Mouse (Mus musculus): Measurements from ENCODE around the gene Snx1.

Gene Snx1

DNA sequence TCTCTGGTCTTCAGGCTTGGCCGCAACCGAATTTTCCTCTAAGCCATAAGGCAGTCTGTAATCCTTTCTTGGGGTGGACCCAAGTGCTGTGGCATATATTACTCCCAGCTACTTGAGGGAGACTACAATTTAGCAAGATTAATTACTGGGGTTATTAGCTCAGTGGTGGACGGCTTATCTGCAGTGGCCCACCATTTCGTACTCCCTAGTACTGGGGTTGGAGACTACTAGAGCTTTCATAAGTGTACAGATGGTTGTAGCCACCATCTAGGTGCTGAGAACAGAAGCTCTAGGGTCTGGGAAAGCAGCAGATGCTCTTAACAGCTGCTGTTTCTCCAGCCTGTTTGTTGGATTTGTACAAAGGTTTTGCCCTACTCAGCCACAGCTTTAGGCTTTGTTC, 65.4 kb downstream of the Snx1 start:
- no peaks in the 10 kb centered on the region for H3K27me3 ChIP-seq (ENCODE audit: control insufficient read depth, insufficient read depth, low read length, poor library complexity, severe bottlenecking)
- no peak for DNase-seq (ENCODE audit: low read depth, low spot score)

DNA sequence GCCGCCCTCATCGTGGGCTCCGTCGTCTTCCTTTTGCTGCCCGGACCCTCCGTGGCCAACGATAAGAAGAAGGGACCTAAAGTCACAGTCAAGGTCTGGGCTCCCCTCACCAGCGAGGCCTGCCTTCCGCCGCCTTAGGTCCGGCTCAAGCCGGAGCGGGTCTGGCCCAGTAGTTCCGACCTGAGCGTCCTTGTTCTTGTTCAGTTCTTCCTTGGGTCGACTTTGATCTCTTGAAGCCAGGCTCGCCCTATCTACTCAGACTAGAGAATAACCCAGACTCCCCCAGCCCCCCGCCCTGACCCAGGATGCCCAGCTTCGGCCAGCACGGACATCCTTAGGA, 66.1 kb downstream of the Snx1 start:
- DNase-seq (ENCODE audit: low read depth, low spot score): no peak
- Histone ChIP-seq H3K27me3 (ENCODE audit: control insufficient read depth, insufficient read depth, low read length, poor library complexity, severe bottlenecking) (no peaks in the 10 kb centered on the region), H3K36me3 (ENCODE audit: control insufficient read depth, insufficient read depth, low read length, poor library complexity, severe bottlenecking) (peaks cover 5% of the 10 kb centered on the region)

More for the DNA sequence above, 65.4 kb downstream of the Snx1 start:
- peaks cover 10% of the 10 kb centered on the region for H3K36me3 ChIP-seq (ENCODE audit: control insufficient read depth, insufficient read depth, low read length, poor library complexity, severe bottlenecking)

DNA sequence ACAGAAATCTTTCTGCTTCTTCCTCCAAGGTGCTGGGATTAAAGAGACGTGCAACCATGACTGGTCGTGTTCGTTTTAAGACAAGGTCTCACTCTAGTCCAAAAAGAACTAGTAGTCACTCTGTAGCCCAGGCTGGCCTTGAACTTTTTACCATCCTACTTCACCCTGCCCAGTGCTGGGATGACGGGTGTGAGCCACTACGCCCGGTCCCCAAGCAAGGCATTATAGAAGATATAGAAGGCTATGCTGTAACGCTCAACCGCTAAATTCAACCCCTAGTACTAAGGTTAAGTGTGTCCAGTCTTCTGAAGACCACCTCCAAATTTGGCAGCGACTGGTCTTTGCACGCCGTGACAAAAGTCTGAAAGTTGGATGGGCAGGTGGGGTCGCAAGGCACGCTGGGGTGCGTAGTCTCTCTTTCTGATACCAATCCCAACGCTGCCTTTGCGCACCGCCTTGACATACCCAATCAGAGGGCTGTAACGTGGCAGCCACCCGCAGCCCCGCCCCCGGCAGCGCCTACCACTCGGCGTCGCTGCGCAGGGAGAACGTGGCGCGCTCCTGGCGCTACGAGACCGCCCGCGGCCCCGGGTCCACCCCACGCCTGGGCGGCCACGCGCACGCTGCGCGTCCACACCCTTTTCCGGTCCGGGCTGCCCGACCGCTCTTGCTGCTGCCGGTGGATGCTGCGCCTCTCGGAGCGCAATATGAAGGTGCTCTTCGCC, 66.6 kb downstream of the Snx1 start, which contains the start of gene Ppib:
TSS of gene Ppib (plus strand) at position 640 of the 725 bp plus-strand sequence.
- peaks cover 4% of the 10 kb centered on the region for H3K36me3 ChIP-seq (ENCODE audit: control insufficient read depth, insufficient read depth, low read length, poor library complexity, severe bottlenecking)
- no peaks in the 10 kb centered on the region for H3K27me3 ChIP-seq (ENCODE audit: control insufficient read depth, insufficient read depth, low read length, poor library complexity, severe bottlenecking)
- DNase-seq (ENCODE audit: low read depth, low spot score): peak; percentile 96

DNA sequence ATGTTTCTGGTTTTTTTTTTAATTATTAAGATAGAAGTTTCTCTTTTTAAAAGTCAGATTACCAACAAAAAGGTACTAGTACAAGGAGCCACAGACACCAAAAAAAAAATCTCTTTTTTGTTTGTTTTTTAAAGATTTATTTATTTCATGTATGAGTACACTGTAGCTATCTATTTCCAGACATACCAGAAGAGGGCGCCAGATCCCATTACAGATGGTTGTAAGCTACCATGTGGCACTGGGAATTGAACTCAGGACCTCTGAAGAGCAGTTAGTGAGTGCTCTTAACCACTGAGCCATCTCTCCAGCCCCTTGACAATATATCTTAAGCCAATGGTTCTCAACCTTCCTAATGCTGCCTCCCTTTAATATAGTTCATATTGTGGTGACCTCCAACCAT, 72.8 kb downstream of the Snx1 start:
- no peaks in the 10 kb centered on the region for H3K27me3 ChIP-seq (ENCODE audit: control insufficient read depth, insufficient read depth, low read length, poor library complexity, severe bottlenecking)
- no peak for DNase-seq (ENCODE audit: low read depth, low spot score)
- H3K36me3 ChIP-seq (ENCODE audit: control insufficient read depth, insufficient read depth, low read length, poor library complexity, severe bottlenecking): no peaks in the 10 kb centered on the region

DNA sequence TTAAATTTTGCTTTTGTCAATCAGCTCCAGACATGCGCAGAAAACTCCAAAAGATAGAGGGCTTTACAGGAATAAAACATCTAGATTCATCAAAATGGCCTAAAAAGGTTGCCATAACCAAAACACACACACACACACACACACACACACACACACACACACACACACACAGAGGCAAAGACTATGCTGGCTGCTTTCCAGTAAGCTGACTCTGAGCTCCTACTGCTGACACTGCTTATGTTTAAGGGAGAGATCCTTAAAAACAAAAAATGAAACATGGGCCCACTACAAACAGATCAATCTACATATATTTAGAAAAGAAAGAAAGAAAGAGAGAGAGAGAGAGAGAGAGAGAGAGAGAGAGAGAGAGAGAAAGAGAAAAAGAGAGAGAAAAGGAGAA, 73.7 kb downstream of the Snx1 start:
- no peaks in the 10 kb centered on the region for H3K36me3 ChIP-seq (ENCODE audit: control insufficient read depth, insufficient read depth, low read length, poor library complexity, severe bottlenecking)
- H3K27me3 ChIP-seq (ENCODE audit: control insufficient read depth, insufficient read depth, low read length, poor library complexity, severe bottlenecking): no peaks in the 10 kb centered on the region
- no peak for DNase-seq (ENCODE audit: low read depth, low spot score)

DNA sequence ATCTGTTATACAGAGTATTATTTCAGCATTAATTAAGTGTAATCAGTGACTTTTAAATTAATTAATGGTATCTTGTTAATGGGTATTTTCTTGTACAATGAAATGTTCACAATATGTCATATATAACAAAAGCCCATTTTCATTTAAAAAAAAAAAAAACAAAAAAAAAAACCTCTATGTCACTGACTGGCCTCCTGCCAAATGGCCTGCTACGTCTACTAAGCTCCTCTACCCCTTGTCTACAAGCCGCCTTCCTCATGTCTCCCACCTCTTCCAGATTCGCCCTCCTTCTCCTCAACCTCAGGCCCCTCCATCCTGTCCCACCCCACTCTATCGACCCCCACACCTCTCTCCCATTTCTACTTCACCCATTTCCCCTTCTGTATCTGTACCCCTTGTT, 74.9 kb downstream of the Snx1 start:
- no peaks in the 10 kb centered on the region for H3K27me3 ChIP-seq (ENCODE audit: control insufficient read depth, insufficient read depth, low read length, poor library complexity, severe bottlenecking)
- H3K36me3 ChIP-seq (ENCODE audit: control insufficient read depth, insufficient read depth, low read length, poor library complexity, severe bottlenecking): no peaks in the 10 kb centered on the region
- DNase-seq (ENCODE audit: low read depth, low spot score): no peak

DNA sequence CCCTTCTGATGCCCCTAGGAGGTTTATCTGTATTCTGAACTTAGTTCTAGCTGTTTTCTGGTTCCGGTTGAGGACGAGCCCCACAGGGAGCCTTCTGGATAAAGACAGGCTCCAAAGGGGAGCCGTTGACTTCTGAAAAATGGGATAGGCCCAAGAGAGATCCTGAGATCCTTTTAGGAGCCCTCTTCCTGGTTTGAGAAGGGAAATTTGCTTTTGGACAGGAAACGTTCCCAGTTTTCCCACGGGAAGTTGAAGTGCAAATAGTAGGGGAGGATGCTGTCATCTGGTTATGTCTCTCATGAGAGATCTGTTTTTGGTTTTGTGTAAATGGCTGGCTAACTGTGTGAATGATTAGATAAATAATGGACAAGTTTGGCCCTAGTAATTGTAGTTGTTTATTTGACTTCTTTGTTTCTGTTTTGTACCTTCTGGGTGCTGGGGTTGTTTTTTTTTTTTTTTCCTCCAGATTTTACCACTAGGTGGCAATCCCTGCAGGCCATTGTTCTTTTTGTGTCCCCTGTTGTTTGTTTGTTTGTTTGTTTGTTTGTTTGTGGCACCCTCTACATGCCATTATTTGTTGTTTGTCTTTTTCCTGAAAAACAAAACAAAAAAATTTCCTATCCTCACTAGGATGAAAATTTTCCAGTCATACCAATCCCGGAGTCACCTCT, 76.3 kb downstream of the Snx1 start:
- DNase-seq (ENCODE audit: low read depth, low spot score): no peak
- H3K36me3 ChIP-seq (ENCODE audit: control insufficient read depth, insufficient read depth, low read length, poor library complexity, severe bottlenecking): no peaks in the 10 kb centered on the region

DNA sequence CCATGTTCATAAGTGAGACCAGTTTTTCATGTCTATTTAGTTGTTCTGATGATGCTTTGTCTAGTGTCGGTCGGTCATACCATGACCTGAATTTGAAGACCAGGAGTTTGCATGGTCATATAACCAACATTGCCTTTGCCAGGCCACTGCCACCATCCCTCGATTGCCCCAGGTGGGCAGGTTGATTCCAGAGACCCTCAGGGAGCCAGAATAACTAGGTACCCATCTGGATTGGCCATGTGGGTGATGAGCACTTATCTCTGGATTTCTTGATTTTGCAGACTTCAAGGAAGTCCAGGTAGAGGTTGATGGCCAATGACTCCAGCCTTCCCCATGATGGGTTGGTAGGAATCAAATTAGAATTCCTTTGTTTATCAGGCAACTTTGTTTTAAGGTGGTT, 83.1 kb downstream of the Snx1 start:
- Histone ChIP-seq H3K36me3 (ENCODE audit: control insufficient read depth, insufficient read depth, low read length, poor library complexity, severe bottlenecking) (no peaks in the 10 kb centered on the region), H3K27me3 (ENCODE audit: control insufficient read depth, insufficient read depth, low read length, poor library complexity, severe bottlenecking) (no peaks in the 10 kb centered on the region)
- no peak for DNase-seq (ENCODE audit: low read depth, low spot score)

More for the DNA sequence above, 76.3 kb downstream of the Snx1 start:
- H3K27me3 ChIP-seq (ENCODE audit: control insufficient read depth, insufficient read depth, low read length, poor library complexity, severe bottlenecking): no peaks in the 10 kb centered on the region

DNA sequence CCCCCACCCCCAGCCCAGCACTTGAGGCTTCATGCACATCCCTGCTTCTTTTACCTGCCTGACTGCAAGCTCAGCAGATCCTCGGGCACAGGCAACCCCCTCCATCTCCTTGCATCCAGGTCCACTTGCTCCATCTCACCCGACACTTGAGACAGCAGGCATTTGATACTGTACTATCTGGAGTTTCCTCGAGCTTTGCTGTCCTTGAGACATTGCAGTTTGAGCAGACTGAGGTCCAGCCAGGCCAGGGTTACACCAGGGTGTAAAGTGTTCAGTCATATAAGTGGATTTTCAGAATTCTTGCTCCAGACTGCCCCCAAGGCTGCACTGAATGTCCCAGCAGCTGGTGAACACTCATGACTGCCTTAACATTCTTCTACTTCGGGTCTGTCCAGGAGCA, 84.1 kb downstream of the Snx1 start:
- no peak for DNase-seq (ENCODE audit: low read depth, low spot score)
- no peaks in the 10 kb centered on the region for H3K27me3 ChIP-seq (ENCODE audit: control insufficient read depth, insufficient read depth, low read length, poor library complexity, severe bottlenecking)
- H3K36me3 ChIP-seq (ENCODE audit: control insufficient read depth, insufficient read depth, low read length, poor library complexity, severe bottlenecking): no peaks in the 10 kb centered on the region

DNA sequence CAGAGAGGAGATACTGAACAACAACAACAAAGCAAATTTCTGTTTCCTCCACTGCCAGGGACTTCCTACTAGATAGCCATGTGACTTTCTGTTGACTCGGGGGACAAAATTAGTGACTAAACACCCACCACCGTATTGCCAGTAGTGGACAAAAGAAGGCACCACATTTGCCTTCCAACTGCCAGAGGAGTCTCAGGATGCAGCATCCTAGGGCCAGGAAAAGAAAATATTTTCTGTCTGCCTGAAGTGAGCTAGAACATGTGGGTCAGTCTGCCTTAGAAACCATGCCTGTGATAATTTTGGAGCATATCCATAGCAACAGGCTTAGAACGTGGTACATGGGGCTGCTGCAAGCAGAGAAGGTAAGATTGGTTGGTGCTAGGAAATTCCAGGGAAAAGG, 85.6 kb downstream of the Snx1 start:
- H3K36me3 ChIP-seq (ENCODE audit: control insufficient read depth, insufficient read depth, low read length, poor library complexity, severe bottlenecking): 0 out of 2 replicates have a peak, but pooled peaks cover 2% of the 10 kb centered on the region
- no peak for DNase-seq (ENCODE audit: low read depth, low spot score)
- no peaks in the 10 kb centered on the region for H3K27me3 ChIP-seq (ENCODE audit: control insufficient read depth, insufficient read depth, low read length, poor library complexity, severe bottlenecking)

DNA sequence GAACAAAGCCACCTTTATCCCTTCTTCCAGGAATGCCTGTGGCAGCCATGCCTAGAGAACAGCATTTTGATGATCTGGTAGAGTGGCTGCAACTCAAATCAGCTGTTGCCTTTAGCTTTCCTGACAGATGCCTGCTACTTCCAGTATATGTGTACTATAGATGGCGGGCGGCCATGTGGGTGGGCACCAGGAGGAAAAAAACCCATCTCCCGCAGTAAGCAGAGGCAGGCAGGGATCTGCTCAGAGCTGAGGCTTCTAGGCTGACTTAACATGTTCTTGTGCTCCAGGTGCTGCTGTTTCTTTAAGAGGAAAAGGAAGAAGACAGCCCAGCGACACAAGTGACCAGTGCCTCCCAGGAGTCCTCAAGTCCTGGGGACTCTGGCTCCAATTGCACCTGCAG, 87.1 kb downstream of the Snx1 start:
- Histone ChIP-seq H3K27me3 (ENCODE audit: control insufficient read depth, insufficient read depth, low read length, poor library complexity, severe bottlenecking) (no peaks in the 10 kb centered on the region), H3K36me3 (ENCODE audit: control insufficient read depth, insufficient read depth, low read length, poor library complexity, severe bottlenecking) (0 out of 2 replicates have a peak, but pooled peaks cover 2% of the 10 kb centered on the region)
- no peak for DNase-seq (ENCODE audit: low read depth, low spot score)

DNA sequence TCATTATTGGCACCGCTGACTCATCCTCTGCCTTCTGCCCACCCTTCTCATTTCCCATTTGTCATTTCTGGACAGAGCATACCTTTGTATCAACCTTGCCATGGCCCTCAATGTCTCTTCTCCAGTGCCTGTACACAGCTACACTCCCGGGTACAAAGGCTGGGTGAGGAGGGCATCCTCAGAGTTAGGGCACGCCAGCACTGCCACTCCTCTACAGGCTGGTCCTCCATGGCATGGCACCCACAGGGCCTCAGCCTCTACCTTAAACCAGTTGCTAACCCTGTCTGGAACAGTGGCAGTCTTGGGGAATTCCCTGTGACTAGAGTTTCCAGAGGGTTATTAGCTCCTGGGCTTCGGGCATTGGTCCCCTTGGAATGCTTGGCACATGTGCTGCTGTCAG, 87.8 kb downstream of the Snx1 start:
- Histone ChIP-seq H3K36me3 (ENCODE audit: control insufficient read depth, insufficient read depth, low read length, poor library complexity, severe bottlenecking) (0 out of 2 replicates have a peak, but pooled peaks cover 2% of the 10 kb centered on the region), H3K27me3 (ENCODE audit: control insufficient read depth, insufficient read depth, low read length, poor library complexity, severe bottlenecking) (no peaks in the 10 kb centered on the region)
- DNase-seq (ENCODE audit: low read depth, low spot score): no peak

Measured in splenic B cell, adult 2 months (primary cell).